Mouse (Mus musculus) kidney, embryonic 15.5 days (tissue): Measurements from ENCODE around the gene Cmss1. TPM values are rescaled to one million over a fixed set of nuclear protein-coding genes. Genes with fewer than 3 reads are reported as not detected.
A peak's percentile ranks its signal among the peaks of the same experiment; 100 is the strongest.

Source experiments
- ATAC-seq: fragments of 200-750 bp; cut with Nextera tagmentation; replicated peaks from 2 replicates; pipeline ENCODE4 v1.8.0; 2017; ENCODE audit warnings: moderate TSS enrichment; ENCODE audit not compliant: low FRiP score
- H3K27ac ChIP-seq: fragments of 300-500 bp; sonication (generic); 2 replicates; pipeline ENCODE4 v1.5.1; 2015; ENCODE audit warnings: mild to moderate bottlenecking, inconsistent platforms
- H3K27me3 ChIP-seq: fragments of 300-500 bp; sonication (generic); 2 replicates; pipeline ENCODE4 v1.6.1; 2015; ENCODE audit warnings: inconsistent platforms
- H3K36me3 ChIP-seq: fragments of 300-500 bp; sonication (generic); 2 replicates; pipeline ENCODE4 v1.6.1; 2015; ENCODE audit warnings: inconsistent platforms
- H3K4me1 ChIP-seq: fragments of 300-500 bp; sonication (generic); 2 replicates; pipeline ENCODE4 v1.6.1; 2015; ENCODE audit warnings: inconsistent platforms
- H3K4me2 ChIP-seq: fragments of 300-500 bp; sonication (generic); 2 replicates; pipeline ENCODE4 v1.6.1; 2015; ENCODE audit warnings: moderate library complexity, mild to moderate bottlenecking, inconsistent platforms
- H3K4me3 ChIP-seq: fragments of 300-500 bp; sonication (generic); replicated peaks from 2 replicates; pipeline ENCODE4 v1.5.1; 2015; ENCODE audit warnings: mild to moderate bottlenecking, inconsistent platforms
- H3K9ac ChIP-seq: fragments of 300-500 bp; sonication (generic); 2 replicates; pipeline ENCODE4 v1.6.1; 2015; ENCODE audit warnings: mild to moderate bottlenecking, inconsistent platforms
- H3K9me3 ChIP-seq: fragments of 300-500 bp; sonication (generic); replicated peaks from 2 replicates; pipeline ENCODE4 v1.6.1; 2016; ENCODE audit warnings: inconsistent platforms
- WGBS: fragments of 180-500 bp; shearing (Covaris S2); methylation state at CpG from one replicate; pipeline ENCODE4 v1.1.7; 2015; ENCODE audit warnings: mixed read lengths; 5-methylcytosine and 5-hydroxymethylcytosine counted together
- polyA plus RNA-seq: library from polyadenylated mRNA; unstranded; fragments of >200 nt; fragmentation: Nextera tagmentation; extraction: Ambion mirVana; gene quantifications from 2 replicates; pipeline ENCODE4 v1.2.1, GENCODE M21; 2015

Cmss1 gene
- polyA plus RNA-seq, 1 experiment from 2014 or later = 60.8 TPM

DNA sequence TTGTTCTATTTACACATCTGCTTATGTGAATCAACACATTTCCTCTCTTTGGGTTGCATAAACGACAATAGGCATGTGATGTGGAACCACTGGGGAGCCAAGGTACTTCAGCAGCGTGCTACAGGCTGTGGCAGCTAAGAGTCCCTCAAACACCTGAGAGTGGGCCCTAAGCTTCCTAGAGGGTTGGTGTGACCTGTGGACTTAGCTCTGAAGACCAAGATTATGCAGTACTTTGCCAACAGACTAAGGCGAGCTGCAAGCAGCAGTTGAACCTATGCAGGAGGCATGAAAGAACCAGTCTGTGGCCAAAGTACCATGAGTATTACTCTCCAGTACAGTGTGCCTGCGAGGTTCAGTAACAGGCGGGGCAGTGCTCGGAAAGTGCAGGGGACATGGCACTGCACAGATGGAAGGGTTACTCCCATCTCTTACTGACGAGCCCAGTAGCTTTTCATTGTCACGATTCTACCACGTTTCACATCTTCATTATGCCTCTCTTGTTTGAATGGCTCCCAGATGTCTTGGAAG is 141.2 kb downstream of the Cmss1 start:
- Histone ChIP-seq H3K9me3 (no peaks in the 10 kb centered on the region), H3K9ac (no peak overlapping the region), H3K27me3 (no peaks in the 10 kb centered on the region), H3K4me1 (peaks cover 5% of the 10 kb centered on the region), H3K4me3 (no peak overlapping the region), H3K36me3 (no peaks in the 10 kb centered on the region), H3K4me2 (no peak overlapping the region), H3K27ac (no peak overlapping the region)
- 88% methylated on average over 9 of the region's 9 CpGs for WGBS
- ATAC-seq = no peak

DNA sequence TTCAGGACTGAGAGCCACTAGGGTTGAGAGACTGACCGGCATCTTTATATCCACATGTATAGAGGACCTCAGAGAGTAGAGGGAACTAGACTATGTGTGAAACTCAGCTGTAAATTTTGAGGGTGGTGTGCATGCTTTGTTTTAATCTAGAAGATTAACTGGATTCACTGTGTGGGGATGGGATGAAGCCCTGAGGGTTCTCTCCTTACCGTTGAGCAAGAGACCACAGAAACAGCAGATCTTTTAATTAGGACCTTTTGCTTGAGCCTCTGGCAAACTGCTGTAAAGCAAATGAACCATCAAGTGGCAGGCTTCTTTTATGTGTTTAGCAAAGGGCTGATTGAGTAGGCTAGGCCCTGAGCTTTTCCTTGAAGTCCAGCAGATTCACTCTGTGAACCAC is 150.7 kb downstream of the Cmss1 start:
- H3K9me3 ChIP-seq = no peaks in the 10 kb centered on the region
- H3K4me2 ChIP-seq = no peak overlapping the region
- 41% methylated on average over 2 of the region's 2 CpGs for WGBS
- no peaks in the 10 kb centered on the region for H3K27me3 ChIP-seq
- ATAC-seq = no peak
- H3K27ac ChIP-seq = no peak overlapping the region
- H3K36me3 ChIP-seq = no peaks in the 10 kb centered on the region
- H3K4me3 ChIP-seq = no peak overlapping the region
- H3K9ac ChIP-seq = no peak overlapping the region
- H3K4me1 ChIP-seq = peaks cover 16% of the 10 kb centered on the region

DNA sequence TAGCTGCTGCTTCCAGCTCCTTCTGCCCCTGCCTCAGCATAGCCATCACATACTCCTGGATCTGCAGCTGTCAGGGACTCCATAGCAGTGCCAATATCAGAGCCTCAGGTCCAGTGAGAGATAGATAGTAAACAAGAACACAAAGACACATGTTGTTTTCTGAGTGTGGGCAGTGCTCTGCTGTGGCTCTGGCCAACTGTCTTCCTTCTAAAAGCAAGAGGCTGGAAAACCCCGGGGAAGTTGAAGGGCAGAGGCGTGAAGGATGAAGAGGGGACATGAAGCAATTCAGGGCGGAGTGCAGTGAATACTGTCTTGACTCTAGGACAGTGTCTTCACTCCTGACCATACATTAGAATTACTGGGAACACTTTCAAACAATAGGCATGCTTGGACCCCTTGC is 151.1 kb downstream of the Cmss1 start:
- no peak overlapping the region for H3K9ac ChIP-seq
- no peak overlapping the region for H3K4me3 ChIP-seq
- no peaks in the 10 kb centered on the region for H3K27me3 ChIP-seq
- WGBS = 62% methylated on average over 3 of the region's 3 CpGs
- H3K36me3 ChIP-seq = no peaks in the 10 kb centered on the region
- H3K4me1 ChIP-seq = peaks cover 16% of the 10 kb centered on the region
- no peak for ATAC-seq
- H3K27ac ChIP-seq = no peak overlapping the region
- H3K4me2 ChIP-seq = no peak overlapping the region
- H3K9me3 ChIP-seq = no peaks in the 10 kb centered on the region

DNA sequence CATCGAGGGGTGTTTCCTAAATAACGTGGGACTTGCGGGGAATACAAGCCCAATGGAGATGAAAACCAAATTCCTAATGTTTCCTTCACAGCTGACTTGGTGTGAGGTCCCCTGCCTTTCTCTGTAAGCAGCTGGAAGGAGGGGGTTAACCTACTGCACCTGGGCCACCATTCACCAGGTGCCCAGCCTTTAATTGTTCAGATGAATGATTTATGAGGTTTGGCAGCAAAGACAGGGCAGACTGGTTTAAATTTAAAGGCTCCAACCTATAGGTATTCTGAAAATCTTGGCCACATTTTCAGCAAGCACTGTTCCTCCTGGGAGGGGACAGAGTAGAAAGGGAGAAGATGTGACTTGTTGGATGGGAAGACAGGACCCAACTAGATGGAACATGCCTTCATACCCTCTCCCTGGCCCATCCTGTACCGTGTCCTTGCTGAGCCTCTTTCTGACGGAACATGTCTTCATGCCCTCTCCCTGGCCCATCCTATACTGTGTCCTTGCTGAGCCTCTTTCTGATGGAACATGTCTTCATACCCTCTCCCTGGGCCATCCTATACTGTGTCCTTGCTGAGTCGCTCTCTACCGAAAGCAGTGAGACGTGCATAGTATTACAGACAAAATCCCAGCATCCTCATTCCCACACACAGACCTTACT is 152.4 kb downstream of the Cmss1 start:
- H3K36me3 ChIP-seq = no peaks in the 10 kb centered on the region
- H3K4me2 ChIP-seq = no peak overlapping the region
- no peaks in the 10 kb centered on the region for H3K27me3 ChIP-seq
- H3K4me1 ChIP-seq = peaks cover 16% of the 10 kb centered on the region
- WGBS = 88% methylated on average over 8 of the region's 8 CpGs
- no peaks in the 10 kb centered on the region for H3K9me3 ChIP-seq
- no peak overlapping the region for H3K9ac ChIP-seq
- ATAC-seq = 0 out of 2 replicates have a peak, but pooled peaks have one; percentile 50
- no peak overlapping the region for H3K4me3 ChIP-seq
- no peak overlapping the region for H3K27ac ChIP-seq

DNA sequence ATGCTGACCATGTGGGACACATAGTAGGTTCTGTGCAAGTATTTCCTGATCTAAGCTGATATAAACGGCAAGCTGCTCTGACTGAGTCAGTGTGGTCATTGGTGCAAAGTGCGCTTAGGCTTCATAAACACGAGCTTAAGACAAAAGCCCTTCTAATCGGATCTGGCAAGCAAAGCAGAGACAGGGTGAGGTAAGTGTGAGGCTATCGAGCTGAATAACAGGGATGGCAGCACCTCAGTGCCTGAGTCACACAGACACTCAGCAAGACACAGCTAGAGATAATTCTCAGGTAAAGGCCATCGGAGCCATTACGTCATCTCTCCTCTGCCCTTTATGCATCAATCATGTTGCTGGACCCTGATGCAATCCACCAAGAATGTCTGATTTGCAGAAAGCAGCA is 153.7 kb downstream of the Cmss1 start:
- WGBS = 57% methylated on average over 7 of the region's 7 CpGs
- ATAC-seq = no peak
- Histone ChIP-seq H3K9ac (no peak overlapping the region), H3K27ac (no peak overlapping the region), H3K4me1 (peaks cover 16% of the 10 kb centered on the region), H3K4me3 (no peak overlapping the region), H3K9me3 (no peaks in the 10 kb centered on the region), H3K4me2 (no peak overlapping the region), H3K27me3 (no peaks in the 10 kb centered on the region), H3K36me3 (no peaks in the 10 kb centered on the region)

DNA sequence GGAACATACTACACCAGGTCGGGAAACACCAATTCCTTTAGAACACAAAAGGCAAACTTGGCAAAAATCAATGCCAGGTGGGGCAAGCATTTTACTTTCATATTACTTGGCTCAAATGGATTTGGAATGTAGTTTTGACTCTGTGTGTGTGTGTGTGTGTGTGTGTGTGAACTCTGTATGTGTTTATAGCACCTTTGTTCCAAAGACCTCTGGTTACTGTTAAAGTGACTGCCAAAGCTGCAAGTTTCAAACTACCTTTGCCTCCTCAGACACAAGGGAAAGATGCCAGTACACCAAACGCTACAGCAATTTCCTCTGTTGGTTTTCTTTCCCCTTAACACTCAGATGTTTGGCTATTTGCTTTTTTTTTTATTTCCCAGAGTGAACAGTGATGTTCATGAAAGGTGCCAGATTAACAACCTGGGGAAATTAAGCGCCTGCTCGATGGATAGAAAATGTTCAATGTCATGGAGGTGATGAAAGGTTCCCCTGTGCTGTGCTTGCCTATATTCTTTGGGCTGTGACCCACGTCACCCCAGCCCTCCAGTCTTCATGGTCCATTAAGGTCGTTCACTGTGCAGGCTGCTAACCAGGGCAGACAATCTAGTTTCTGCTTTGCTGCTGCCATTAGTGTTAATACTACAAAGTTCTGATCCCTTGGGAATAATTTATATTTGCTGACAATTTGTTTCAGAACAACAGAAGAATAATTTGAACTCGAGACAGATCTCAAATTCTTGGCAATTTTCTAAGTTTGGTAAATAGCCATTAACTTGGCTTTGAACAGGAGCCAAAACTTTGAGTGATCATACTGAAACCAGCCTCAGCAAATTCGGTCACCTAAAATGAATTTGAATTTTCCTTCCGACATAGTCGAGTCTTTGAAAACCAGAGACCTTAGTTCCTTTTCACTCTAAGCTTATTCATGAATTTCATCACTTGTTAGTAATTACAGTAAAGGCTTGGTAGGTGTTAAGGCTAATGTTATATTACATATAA is 161.3 kb downstream of the Cmss1 start:
- H3K27me3 ChIP-seq = no peaks in the 10 kb centered on the region
- peaks cover 30% of the 10 kb centered on the region for H3K4me1 ChIP-seq
- peak overlapping the region; percentile 39; the same call in 1 of the 2 replicates for H3K27ac ChIP-seq
- no peaks in the 10 kb centered on the region for H3K36me3 ChIP-seq
- H3K9ac ChIP-seq = no peak overlapping the region
- H3K4me3 ChIP-seq = no peak overlapping the region
- H3K4me2 ChIP-seq = no peak overlapping the region
- peak; percentile 88 for ATAC-seq
- 42% methylated on average over 10 of the region's 10 CpGs for WGBS
- no peaks in the 10 kb centered on the region for H3K9me3 ChIP-seq

DNA sequence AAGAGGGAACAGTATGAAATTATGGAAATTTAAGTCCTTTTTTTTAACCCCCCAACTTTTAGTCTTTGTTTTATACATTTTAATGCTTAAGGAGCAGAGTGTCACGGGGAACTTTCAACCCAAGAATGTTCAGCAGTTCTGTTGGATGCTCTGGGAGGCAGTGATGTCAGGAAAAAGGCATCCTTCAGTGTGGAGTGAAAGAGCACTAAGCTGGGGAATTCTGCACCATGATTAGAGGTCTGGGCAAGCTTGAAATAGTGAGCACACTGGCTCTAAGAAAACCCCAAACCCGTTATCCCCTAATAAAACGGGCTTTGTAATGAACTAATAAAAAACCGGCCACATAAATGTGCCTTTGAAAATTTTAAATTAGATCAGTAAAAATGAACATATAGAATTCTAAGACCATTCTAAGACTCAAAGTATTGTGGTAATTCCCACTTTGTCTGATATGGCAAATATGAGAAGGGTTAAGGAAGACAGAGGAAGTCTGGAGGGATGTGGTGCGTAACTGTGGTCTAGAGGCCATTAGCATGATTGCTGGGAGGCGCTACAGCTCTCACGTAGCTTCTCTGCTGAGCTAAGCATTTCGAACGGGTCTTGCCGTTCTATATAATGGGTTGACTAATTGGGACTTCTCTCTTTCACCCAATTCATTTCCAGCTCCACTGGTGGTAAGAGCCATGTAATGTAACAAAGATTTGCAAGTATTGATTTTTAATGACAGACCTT is 165.8 kb downstream of the Cmss1 start:
- no peak overlapping the region for H3K27ac ChIP-seq
- H3K9ac ChIP-seq = no peak overlapping the region
- H3K9me3 ChIP-seq = no peaks in the 10 kb centered on the region
- no peak overlapping the region for H3K4me2 ChIP-seq
- H3K4me1 ChIP-seq = peaks cover 45% of the 10 kb centered on the region
- H3K36me3 ChIP-seq = no peaks in the 10 kb centered on the region
- 75% methylated on average over 10 of the region's 10 CpGs for WGBS
- H3K4me3 ChIP-seq = no peak overlapping the region
- no peaks in the 10 kb centered on the region for H3K27me3 ChIP-seq
- ATAC-seq = no peak

DNA sequence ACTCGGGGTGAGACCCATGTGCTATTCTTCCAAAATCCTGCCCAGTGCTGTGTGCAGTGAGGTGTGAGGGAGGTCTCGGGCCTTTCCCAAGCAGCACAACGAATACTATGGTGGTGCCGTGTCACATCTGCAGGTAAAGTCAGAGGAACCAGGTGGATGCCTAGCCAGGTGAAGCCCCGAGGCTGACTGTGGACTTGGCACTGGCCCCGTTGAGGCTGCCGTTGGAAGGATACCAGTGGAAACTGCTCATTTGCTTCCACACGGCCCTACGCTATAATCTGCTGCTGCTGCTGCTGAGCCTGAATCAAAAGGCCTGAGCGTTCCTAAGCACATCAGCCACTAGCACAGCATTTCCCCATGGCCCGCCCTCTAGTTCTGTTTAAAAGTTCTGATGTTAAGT is 167.5 kb downstream of the Cmss1 start:
- H3K9me3 ChIP-seq = no peaks in the 10 kb centered on the region
- H3K4me3 ChIP-seq = no peak overlapping the region
- no peak overlapping the region for H3K9ac ChIP-seq
- H3K4me2 ChIP-seq = no peak overlapping the region
- peaks cover 38% of the 10 kb centered on the region for H3K4me1 ChIP-seq
- no peaks in the 10 kb centered on the region for H3K36me3 ChIP-seq
- no peak; the same call in 1 of the 2 replicates for ATAC-seq
- 79% methylated on average over 11 of the region's 11 CpGs for WGBS
- H3K27ac ChIP-seq = no peak overlapping the region
- no peaks in the 10 kb centered on the region for H3K27me3 ChIP-seq

DNA sequence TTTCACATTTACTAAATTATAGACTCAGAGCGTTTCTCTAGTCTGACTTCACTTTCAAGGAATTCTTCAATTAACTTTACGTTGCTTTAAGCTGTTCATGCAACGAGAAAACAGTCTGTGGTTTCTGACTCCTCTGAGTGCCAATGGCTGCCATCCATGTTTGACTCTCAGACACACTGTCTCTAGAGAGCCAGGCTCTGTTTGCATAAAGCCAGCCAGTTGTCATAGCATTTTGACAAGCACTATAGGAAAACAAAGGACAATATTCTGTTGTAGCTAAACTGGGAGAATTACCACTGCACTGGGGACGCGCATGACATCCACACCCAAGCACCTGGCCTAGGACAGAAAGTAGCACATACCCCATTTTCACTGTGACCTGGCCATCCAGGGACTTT is 168.4 kb downstream of the Cmss1 start:
- H3K27me3 ChIP-seq = no peaks in the 10 kb centered on the region
- no peaks in the 10 kb centered on the region for H3K36me3 ChIP-seq
- peaks cover 30% of the 10 kb centered on the region for H3K4me1 ChIP-seq
- 61% methylated on average over 5 of the region's 5 CpGs for WGBS
- no peak overlapping the region for H3K4me2 ChIP-seq
- no peak overlapping the region; the same call in 1 of the 2 replicates for H3K27ac ChIP-seq
- H3K9me3 ChIP-seq = no peaks in the 10 kb centered on the region
- no peak overlapping the region for H3K9ac ChIP-seq
- H3K4me3 ChIP-seq = no peak overlapping the region
- no peak for ATAC-seq

DNA sequence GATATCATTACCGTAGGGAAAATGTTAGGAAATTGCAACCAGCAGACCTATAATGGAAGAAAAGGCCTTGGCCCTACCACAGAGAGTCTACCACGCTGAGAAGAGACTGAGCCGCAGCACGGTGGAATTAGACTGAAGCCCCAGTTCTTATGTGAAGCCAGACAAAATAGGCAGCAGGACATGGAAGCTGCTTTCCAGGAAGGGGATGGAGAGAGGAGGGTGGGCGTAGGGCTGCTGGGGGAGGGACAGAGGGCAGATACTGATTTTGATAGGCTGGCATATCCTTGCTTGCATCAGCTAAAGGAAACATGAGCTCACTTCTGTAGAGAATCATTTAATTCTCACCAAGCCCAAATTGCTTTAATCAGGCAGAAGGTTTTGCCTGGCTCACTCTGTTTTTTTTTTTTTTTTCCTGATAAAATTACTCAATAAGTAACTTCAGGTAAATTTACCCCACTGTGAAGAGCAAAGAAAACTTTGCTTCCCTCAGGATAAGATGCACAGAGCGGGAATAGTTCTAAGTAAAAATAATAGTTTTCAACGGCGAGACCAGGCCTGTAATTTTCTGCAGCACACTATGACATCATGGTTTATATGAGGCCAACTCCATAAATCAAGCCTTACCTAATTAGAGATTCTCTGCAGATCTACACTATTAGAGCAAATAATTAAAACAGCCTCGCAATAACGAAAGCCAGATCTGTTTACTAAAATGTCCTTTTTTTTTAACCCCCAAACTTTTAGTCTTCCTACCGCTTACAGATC is 169.0 kb downstream of the Cmss1 start:
- 61% methylated on average over 11 of the region's 11 CpGs for WGBS
- H3K4me1 ChIP-seq = peaks cover 30% of the 10 kb centered on the region
- peak; percentile 65; the same call in 1 of the 2 replicates for ATAC-seq

DNA sequence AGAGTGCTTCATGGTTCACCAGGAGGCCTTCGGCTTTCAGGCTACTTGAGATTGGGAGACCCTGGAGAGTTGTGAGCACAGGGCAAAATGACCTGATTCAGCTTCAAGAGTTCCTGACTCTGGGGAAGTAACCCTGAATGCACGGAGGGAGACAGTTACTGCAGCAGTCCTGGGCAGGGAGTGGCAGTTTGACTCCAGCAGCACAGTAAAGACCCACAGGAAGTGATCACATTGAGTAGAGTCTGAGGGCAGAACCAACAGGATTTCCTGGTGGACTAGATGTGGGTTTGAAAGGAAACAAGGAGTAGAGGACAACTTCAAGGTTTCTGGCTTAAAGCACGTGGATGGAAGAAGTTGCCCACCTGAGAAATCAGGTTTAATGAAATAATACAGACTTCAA is 172.0 kb downstream of the Cmss1 start:
- no peak overlapping the region for H3K4me2 ChIP-seq
- H3K27ac ChIP-seq = no peak overlapping the region
- no peak overlapping the region for H3K9ac ChIP-seq
- 71% methylated on average over 3 of the region's 3 CpGs for WGBS
- H3K9me3 ChIP-seq = no peaks in the 10 kb centered on the region
- no peak overlapping the region for H3K4me3 ChIP-seq
- ATAC-seq = no peak
- no peaks in the 10 kb centered on the region for H3K36me3 ChIP-seq
- H3K27me3 ChIP-seq = no peaks in the 10 kb centered on the region
- H3K4me1 ChIP-seq = peaks cover 28% of the 10 kb centered on the region

More for the DNA sequence above, 169.0 kb downstream of the Cmss1 start:
- Histone ChIP-seq H3K27ac (peak overlapping the region; percentile 58), H3K36me3 (no peaks in the 10 kb centered on the region), H3K4me3 (no peak overlapping the region), H3K4me2 (no peak overlapping the region), H3K27me3 (no peaks in the 10 kb centered on the region), H3K9ac (no peak overlapping the region), H3K9me3 (no peaks in the 10 kb centered on the region)
